Mouse (Mus musculus) midbrain, embryonic 11.5 days (tissue): ENCODE results near the gene Dvl2. TPM values are rescaled to one million over a fixed set of nuclear protein-coding genes. Genes with fewer than 3 reads are reported as not detected.

Experiments used
- ATAC-seq: fragments of 200-750 bp; cut with Nextera tagmentation; 2 replicates; pipeline ENCODE4 v1.8.0; 2017; ENCODE audit warnings: moderate TSS enrichment, moderate library complexity; ENCODE audit not compliant: low FRiP score
- DNase-seq: peaks from one replicate; pipeline ENCODE4 v3.0.0; 2015; ENCODE audit warnings: low spot score; ENCODE audit errors: missing footprints
- H3K27ac ChIP-seq: fragments of 300-500 bp; sonication (generic); 2 replicates; pipeline ENCODE4 v1.5.1; 2014; ENCODE audit warnings: low read depth, low read length
- H3K27me3 ChIP-seq: fragments of 300-500 bp; sonication (generic); 2 replicates; pipeline ENCODE4 v1.6.1; 2014; ENCODE audit warnings: mild to moderate bottlenecking, low read length, moderate library complexity, mixed read lengths; ENCODE audit not compliant: control insufficient read depth, insufficient read depth
- H3K36me3 ChIP-seq: fragments of 300-500 bp; sonication (generic); 2 replicates; pipeline ENCODE4 v1.6.1; 2014; ENCODE audit warnings: mild to moderate bottlenecking, low read length, moderate library complexity, mixed read lengths; ENCODE audit not compliant: control insufficient read depth, insufficient read depth
- H3K4me1 ChIP-seq: fragments of 300-500 bp; sonication (generic); 2 replicates; pipeline ENCODE4 v1.6.1; 2014; ENCODE audit warnings: low read length; ENCODE audit not compliant: control insufficient read depth, insufficient read depth
- H3K4me2 ChIP-seq: fragments of 300-500 bp; sonication (generic); 2 replicates; pipeline ENCODE4 v1.6.1; 2014; ENCODE audit warnings: mild to moderate bottlenecking, moderate library complexity
- H3K4me3 ChIP-seq: fragments of 300-500 bp; sonication (generic); 2 replicates; pipeline ENCODE4 v1.5.1; 2014; ENCODE audit warnings: low read depth, low read length
- H3K9ac ChIP-seq: fragments of 300-500 bp; sonication (generic); 2 replicates; pipeline ENCODE4 v1.6.1; 2014; ENCODE audit warnings: low read length
- H3K9me3 ChIP-seq: fragments of 300-500 bp; sonication (generic); 2 replicates; pipeline ENCODE4 v1.6.1; 2016; ENCODE audit warnings: low read length; ENCODE audit not compliant: control insufficient read depth
- WGBS: fragments of 180-500 bp; shearing (Covaris S2); extraction: QIAGEN DNeasy Blood & Tissue Kit; methylation state at CpG from one replicate; pipeline ENCODE4 v1.1.7; 2014; 5-methylcytosine and 5-hydroxymethylcytosine counted together
- microRNA counts: library from miRNA; unstranded; fragments of <30 nt; microRNA quantifications from one replicate; lab custom pipeline; 2015
- microRNA-seq: library from miRNA; unstranded; fragments of <30 nt; microRNA quantifications from one replicate; pipeline ENCODE4, GENCODE M21; 2017
- polyA plus RNA-seq: library from polyadenylated mRNA; unstranded; fragments of >200 nt; fragmentation: Nextera tagmentation; extraction: Ambion mirVana; gene quantifications from 2 replicates; pipeline ENCODE4 v1.2.1, GENCODE M21; 2014

Dvl2 gene
- polyA plus RNA-seq, 1 experiment from 2014 or later: 29.0 TPM

- ATAC-seq: peak; percentile 24; the same call in 1 of the 2 replicates
- Histone ChIP-seq H3K27me3 (no peaks in the 10 kb centered on the region), H3K36me3 (no peaks in the 10 kb centered on the region), H3K9me3 (no peaks in the 10 kb centered on the region), H3K9ac (no peak overlapping the region), H3K4me3 (no peak overlapping the region), H3K4me1 (0 out of 2 replicates have a peak, but pooled peaks cover 3% of the 10 kb centered on the region), H3K27ac (no peak overlapping the region), H3K4me2 (peak overlapping the region; percentile 14; the same call in 1 of the 2 replicates)
- WGBS: 25% methylated on average over 18 of the region's 18 CpGs
- peak; percentile 99 for DNase-seq
Measured at GRCm38 (mm10) chr11:70055618-70056214, 55.3 kb downstream of the Dvl2 start.

- no peak for DNase-seq
- 0 out of 2 replicates have a peak, but pooled peaks cover 3% of the 10 kb centered on the region for H3K4me1 ChIP-seq
- no peaks in the 10 kb centered on the region for H3K27me3 ChIP-seq
- no peaks in the 10 kb centered on the region for H3K36me3 ChIP-seq
- no peak overlapping the region for H3K4me2 ChIP-seq
- ATAC-seq: no peak
- no peak overlapping the region for H3K27ac ChIP-seq
- H3K9me3 ChIP-seq: no peaks in the 10 kb centered on the region
- no peak overlapping the region for H3K4me3 ChIP-seq
- H3K9ac ChIP-seq: no peak overlapping the region
- 81% methylated on average over 9 of the region's 9 CpGs for WGBS
Measured at GRCm38 (mm10) chr11:70057805-70058204, 57.4 kb downstream of the Dvl2 start.

DNA sequence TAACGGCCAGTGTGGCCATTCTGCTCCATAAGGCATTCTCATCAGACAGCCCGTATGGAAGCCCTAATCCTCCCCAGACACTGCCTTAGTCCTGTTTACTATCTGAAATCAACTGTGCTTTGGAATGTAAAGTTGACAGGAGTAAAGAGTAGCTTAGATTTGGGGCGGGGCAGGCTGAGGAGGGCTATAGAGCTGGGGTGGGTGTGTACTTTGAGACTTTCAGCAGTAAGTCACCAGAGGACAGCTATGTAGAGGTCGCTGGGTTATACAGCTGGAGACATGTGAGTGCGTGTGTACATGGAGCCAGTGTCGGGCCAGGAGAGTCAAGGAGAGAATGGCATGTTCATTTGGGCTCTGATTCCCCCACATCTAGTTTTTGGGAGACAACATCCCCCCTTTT, 59.5 kb downstream of the Dvl2 start:
- Histone ChIP-seq H3K4me3 (no peak overlapping the region), H3K27ac (no peak overlapping the region), H3K36me3 (no peaks in the 10 kb centered on the region), H3K27me3 (no peaks in the 10 kb centered on the region), H3K9me3 (no peaks in the 10 kb centered on the region), H3K9ac (no peak overlapping the region), H3K4me1 (0 out of 2 replicates have a peak, but pooled peaks cover 3% of the 10 kb centered on the region), H3K4me2 (no peak overlapping the region)
- WGBS: 65% methylated on average over 6 of the region's 6 CpGs
- no peak for DNase-seq
- ATAC-seq: no peak

MicroRNAs encoded within 50 kb of the gene (microRNA counts, 519-probe panel; counts per million panel counts)
- microRNA mmu-miR-324-3p (lab: Ali Mortazavi, UCI): not detected
- microRNA mmu-miR-324-5p (lab: Ali Mortazavi, UCI): 5,247 counts per million, percentile 64 among the panel's probes with 10 or more counts

Small RNAs within 50 kb of the gene (microRNA-seq; reads per million reads assigned to microRNA genes)
- gene Gm44349: not detected
- gene Mir324: 6,750 reads per million, percentile 93 among the genes with 10 or more reads in this experiment

Other genes with a start within 250 kb of the Dvl2 start
- gene Polr2a, start 242.0 kb upstream of the Dvl2 start, polyA plus RNA-seq: 52.4 and 54.1 TPM in 2 replicates
- not detected in 2 replicates for gene Slc35g3, start 238.6 kb upstream of the Dvl2 start, polyA plus RNA-seq
- 0.90 and 0.91 TPM in 2 replicates for gene Zbtb4, start 234.7 kb upstream of the Dvl2 start, polyA plus RNA-seq
- 0.67 and 0.79 TPM in 2 replicates for gene Chrnb1, start 204.7 kb upstream of the Dvl2 start, polyA plus RNA-seq
- gene Fgf11, start 198.7 kb upstream of the Dvl2 start, polyA plus RNA-seq: 1.3 and 1.5 TPM in 2 replicates
- 0.20 and 0.23 TPM in 2 replicates for gene Tmem102, start 195.0 kb upstream of the Dvl2 start, polyA plus RNA-seq
- not detected in 2 replicates for gene Gm39566, start 185.3 kb upstream of the Dvl2 start, polyA plus RNA-seq
- gene Spem2, start 182.1 kb upstream of the Dvl2 start, polyA plus RNA-seq: not detected in 2 replicates
- 0.12 TPM in 1 of 2 replicates, not detected in the other for gene Spem1, start 178.4 kb upstream of the Dvl2 start, polyA plus RNA-seq
- 9.9 and 10.3 TPM in 2 replicates for gene Nlgn2, start 162.8 kb upstream of the Dvl2 start, polyA plus RNA-seq
- gene Tmem256, start 162.1 kb upstream of the Dvl2 start, polyA plus RNA-seq: 285 and 287 TPM in 2 replicates
- 61.7 and 65.3 TPM in 2 replicates for gene Plscr3, start 154.2 kb upstream of the Dvl2 start, polyA plus RNA-seq
- 0.44 and 0.48 TPM in 2 replicates for gene Tnk1, start 141.9 kb upstream of the Dvl2 start, polyA plus RNA-seq
- not detected in 2 replicates for gene Tmem95, start 122.6 kb upstream of the Dvl2 start, polyA plus RNA-seq
- gene Kctd11, start 119.2 kb upstream of the Dvl2 start, polyA plus RNA-seq: 3.1 and 3.9 TPM in 2 replicates
- gene Acap1, start 105.1 kb upstream of the Dvl2 start, polyA plus RNA-seq: 0.36 and 0.59 TPM in 2 replicates
- gene 2810408A11Rik, start 99.6 kb upstream of the Dvl2 start, polyA plus RNA-seq: 15.3 and 17.8 TPM in 2 replicates
- gene Neurl4, start 99.5 kb upstream of the Dvl2 start, polyA plus RNA-seq: 15.6 and 16.3 TPM in 2 replicates
- gene Gps2, start 86.7 kb upstream of the Dvl2 start, polyA plus RNA-seq: 92.2 and 95.8 TPM in 2 replicates
- 1,778 and 1,800 TPM in 2 replicates for gene Eif5a, start 78.6 kb upstream of the Dvl2 start, polyA plus RNA-seq
- gene Ybx2, start 64.8 kb upstream of the Dvl2 start, polyA plus RNA-seq: 3.2 and 5.1 TPM in 2 replicates
- gene Slc2a4, start 52.4 kb upstream of the Dvl2 start, polyA plus RNA-seq: 6.3 and 7.8 TPM in 2 replicates
- 2.3 and 2.7 TPM in 2 replicates for gene Cldn7, start 35.8 kb upstream of the Dvl2 start, polyA plus RNA-seq
- gene Ctdnep1, start 19.4 kb upstream of the Dvl2 start, polyA plus RNA-seq: 20.7 and 22.6 TPM in 2 replicates
- gene Elp5, start 18.1 kb upstream of the Dvl2 start, polyA plus RNA-seq: 150 and 151 TPM in 2 replicates
- 566 and 590 TPM in 2 replicates for gene Gabarap, start 9.5 kb upstream of the Dvl2 start, polyA plus RNA-seq
- 51.5 and 53.4 TPM in 2 replicates for gene Phf23, start 4.8 kb upstream of the Dvl2 start, polyA plus RNA-seq
- gene Acadvl, start 14.8 kb downstream of the Dvl2 start, polyA plus RNA-seq: 46.5 and 47.8 TPM in 2 replicates
- 11.2 and 15.2 TPM in 2 replicates for gene Dlg4, start 16.3 kb downstream of the Dvl2 start, polyA plus RNA-seq
- 0.23 and 0.51 TPM in 2 replicates for gene Asgr1, start 53.5 kb downstream of the Dvl2 start, polyA plus RNA-seq
- not detected in 2 replicates for gene Asgr2, start 92.0 kb downstream of the Dvl2 start, polyA plus RNA-seq
- 0.11 and 0.22 TPM in 2 replicates for gene Mgl2, start 129.7 kb downstream of the Dvl2 start, polyA plus RNA-seq
- gene Clec10a, start 155.6 kb downstream of the Dvl2 start, polyA plus RNA-seq: 0.66 and 0.89 TPM in 2 replicates
- 0.19 and 0.30 TPM in 2 replicates for gene Slc16a11, start 212.2 kb downstream of the Dvl2 start, polyA plus RNA-seq
- gene Slc16a13, start 220.5 kb downstream of the Dvl2 start, polyA plus RNA-seq: 14.9 and 15.8 TPM in 2 replicates
- gene Bcl6b, start 229.2 kb downstream of the Dvl2 start, polyA plus RNA-seq: 4.9 and 5.4 TPM in 2 replicates
- 226 and 232 TPM in 2 replicates for gene 0610010K14Rik, start 237.3 kb downstream of the Dvl2 start, polyA plus RNA-seq
- gene Gm21988, start 239.2 kb downstream of the Dvl2 start, polyA plus RNA-seq: 9.7 and 12.1 TPM in 2 replicates
- gene Rnasek, start 239.2 kb downstream of the Dvl2 start, polyA plus RNA-seq: 126 and 127 TPM in 2 replicates